Mouse (Mus musculus) thymus, postnatal 14 days (tissue): ENCODE measurements at regions not wholly inside any gene's neighbourhood (a gene's known extent, or its start where the extent isn't known, plus 50 kb on each side); places are given as distances from the start of the nearest gene placed in this dataset.

Source experiments
- DNase-seq: peaks from one replicate; pipeline ENCODE4 v3.0.0; 2021

DNA sequence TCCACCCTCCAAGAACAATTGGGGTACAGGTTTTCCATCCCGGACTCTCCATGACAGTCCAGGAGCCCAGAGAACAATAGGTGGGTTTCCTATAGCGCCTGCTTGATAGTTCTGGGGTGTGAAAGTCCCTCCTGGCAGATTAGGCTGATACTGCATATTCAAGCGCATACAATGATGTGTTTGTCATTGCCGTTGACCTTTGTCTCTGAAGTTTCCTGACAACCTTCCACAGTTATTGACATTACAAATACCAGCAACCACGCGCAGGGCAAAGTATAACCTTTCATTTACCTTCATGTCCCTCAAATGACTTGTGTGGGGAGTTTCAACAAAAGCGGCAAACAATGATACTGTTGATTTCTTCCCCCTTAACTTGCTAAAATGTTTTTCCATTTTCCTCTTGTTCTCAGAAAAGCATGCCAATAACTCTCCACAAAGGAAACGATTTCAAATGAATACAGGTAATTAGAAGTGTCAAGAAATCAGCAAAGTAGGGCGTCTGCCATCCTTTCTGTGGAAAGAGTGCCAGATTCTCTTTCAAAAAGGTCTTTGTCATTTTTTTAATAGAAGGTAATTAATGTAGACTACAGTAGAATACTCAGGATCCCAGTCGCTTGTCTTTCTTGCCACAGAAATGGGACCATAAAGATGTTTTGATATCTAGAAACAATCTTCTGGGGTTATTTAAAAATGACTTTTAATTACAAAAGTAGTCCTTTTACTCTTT lies 60.9 kb upstream of the BC052040 start:
- DNase-seq, result no peak

DNA sequence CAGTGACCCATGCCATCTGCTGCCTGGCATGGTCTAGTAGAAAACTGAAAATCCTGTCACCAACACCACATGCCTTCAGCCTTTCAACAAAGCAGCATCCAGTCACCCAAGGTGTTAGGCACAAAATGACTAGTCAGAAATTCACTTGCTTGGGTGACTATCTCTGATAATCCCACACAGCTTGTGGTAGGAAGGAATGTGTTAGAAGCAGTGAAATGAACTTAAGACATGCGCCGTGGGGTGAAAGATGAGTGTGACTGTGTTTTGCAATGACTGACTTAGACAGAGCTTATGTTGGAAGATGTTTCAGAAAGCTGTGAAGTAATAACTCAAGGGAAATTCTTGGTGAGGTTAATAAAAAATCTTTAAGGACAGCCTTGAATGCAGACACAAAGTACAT lies 51.6 kb upstream of the BC052040 start:
- no peak for DNase-seq
